In the genomic region with DNA sequence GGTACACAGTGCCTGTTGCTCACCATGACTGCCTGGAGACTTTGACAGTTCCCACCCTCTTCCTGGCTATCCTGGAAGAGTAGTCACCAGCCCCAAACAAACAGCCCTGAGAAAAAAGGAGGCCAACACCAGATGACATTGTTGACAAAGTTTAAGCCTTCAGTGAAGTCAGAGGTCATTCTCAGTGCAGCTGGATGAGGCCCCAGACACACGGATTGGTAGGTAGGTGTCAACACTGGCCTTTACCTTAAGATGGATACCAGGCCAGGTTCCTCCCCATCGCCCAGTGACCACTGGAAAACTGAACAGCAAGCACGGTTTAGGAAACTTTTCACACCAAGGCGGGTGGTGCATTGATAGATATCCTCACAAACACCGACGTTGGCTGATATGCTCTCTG, we compare ENCODE assay signal across 8 mouse cellular contexts. TPM values are rescaled to one million over a fixed set of nuclear protein-coding genes. Genes with fewer than 3 reads are reported as not detected.
DNase-seq lines count a peak whose midpoint lies in the region; ATAC-seq lines count a peak whose summit lies in the region.

No protein-coding gene starts in this region.

- ATAC-seq in kidney, embryonic 15.5 days (replicated peaks; ENCODE audit: low FRiP score), result no peak; the same call in 1 of the 2 replicates
- no peak for ATAC-seq in hindbrain, embryonic 15.5 days (ENCODE audit: low FRiP score, low read depth)
- ATAC-seq in midbrain, embryonic 15.5 days (replicated peaks), result no peak

- H3K36me3 ChIP-seq in kidney, embryonic 15.5 days, result no peaks in the 10 kb centered on the region
- H3K36me3 ChIP-seq in embryonic facial prominence, embryonic 10.5 days (replicated peaks), result no peaks in the 10 kb centered on the region
- no peaks in the 10 kb centered on the region for H3K36me3 ChIP-seq in hindbrain, embryonic 15.5 days
- H3K36me3 ChIP-seq in midbrain, embryonic 15.5 days (replicated peaks), result no peaks in the 10 kb centered on the region

- 31% methylated on average over 6 of the region's 6 CpGs for WGBS in kidney, embryonic 15.5 days
- WGBS in embryonic facial prominence, embryonic 10.5 days, result 33% methylated on average over 6 of the region's 6 CpGs
- WGBS in hindbrain, embryonic 15.5 days, result 36% methylated on average over 6 of the region's 6 CpGs
- WGBS in midbrain, embryonic 15.5 days, result 33% methylated on average over 6 of the region's 6 CpGs

- peak overlapping the region; percentile 87 for H3K27ac ChIP-seq in kidney, embryonic 15.5 days
- peak overlapping the region; percentile 89 for H3K27ac ChIP-seq in embryonic facial prominence, embryonic 10.5 days (replicated peaks)
- peak overlapping the region; percentile 76 for H3K27ac ChIP-seq in hindbrain, embryonic 15.5 days (replicated peaks)
- H3K27ac ChIP-seq in midbrain, embryonic 15.5 days, result peak overlapping the region; percentile 75

- no peak for DNase-seq in kidney, postnatal 4 days
- no peak for DNase-seq in embryonic facial prominence, embryonic 10.5 days (ENCODE audit: low spot score)
- no peak for DNase-seq in gastrocnemius, postnatal 4 days (ENCODE audit: low spot score in 2 of 2)
- no peak for DNase-seq in cerebellum, adult 11 months
- DNase-seq in Muller cell, postnatal 12 days (ENCODE audit: inconsistent ontology term), result no peak

- H3K4me2 ChIP-seq in kidney, embryonic 15.5 days, result peak overlapping the region; percentile 71
- H3K4me2 ChIP-seq in hindbrain, embryonic 15.5 days, result peak overlapping the region; percentile 89
- peak overlapping the region; percentile 71 for H3K4me2 ChIP-seq in midbrain, embryonic 15.5 days

- H3K9ac ChIP-seq in kidney, embryonic 15.5 days, result 0 out of 2 replicates have a peak overlapping the region, but pooled peaks have one; percentile 44
- peak overlapping the region; percentile 54; the same call in 1 of the 2 replicates for H3K9ac ChIP-seq in hindbrain, embryonic 15.5 days
- peak overlapping the region; percentile 45; the same call in 1 of the 2 replicates for H3K9ac ChIP-seq in midbrain, embryonic 15.5 days

- H3K27me3 ChIP-seq in kidney, embryonic 15.5 days, result no peaks in the 10 kb centered on the region
- peaks cover 18% of the 10 kb centered on the region; the same call in 1 of the 2 replicates for H3K27me3 ChIP-seq in embryonic facial prominence, embryonic 10.5 days (replicated peaks; ENCODE audit: low read depth, poor library complexity, severe bottlenecking)
- no peaks in the 10 kb centered on the region for H3K27me3 ChIP-seq in hindbrain, embryonic 15.5 days
- no peaks in the 10 kb centered on the region for H3K27me3 ChIP-seq in midbrain, embryonic 15.5 days (replicated peaks)

- H3K4me3 ChIP-seq in kidney, embryonic 15.5 days (replicated peaks), result peak overlapping the region; percentile 47
- peak overlapping the region; percentile 63 for H3K4me3 ChIP-seq in embryonic facial prominence, embryonic 10.5 days
- H3K4me3 ChIP-seq in hindbrain, embryonic 15.5 days, result peak overlapping the region; percentile 49
- H3K4me3 ChIP-seq in midbrain, embryonic 15.5 days, result peak overlapping the region; percentile 43

- H3K9me3 ChIP-seq in kidney, embryonic 15.5 days (replicated peaks), result no peaks in the 10 kb centered on the region
- H3K9me3 ChIP-seq in embryonic facial prominence, embryonic 10.5 days, result no peaks in the 10 kb centered on the region
- H3K9me3 ChIP-seq in hindbrain, embryonic 15.5 days, result no peaks in the 10 kb centered on the region
- no peaks in the 10 kb centered on the region for H3K9me3 ChIP-seq in midbrain, embryonic 15.5 days

- H3K4me1 ChIP-seq in kidney, embryonic 15.5 days, result peaks cover 47% of the 10 kb centered on the region
- H3K4me1 ChIP-seq in embryonic facial prominence, embryonic 10.5 days, result peaks cover 23% of the 10 kb centered on the region
- H3K4me1 ChIP-seq in hindbrain, embryonic 15.5 days (replicated peaks), result peaks cover 38% of the 10 kb centered on the region
- peaks cover 23% of the 10 kb centered on the region for H3K4me1 ChIP-seq in midbrain, embryonic 15.5 days

RNA-seq across cellular contexts. Expression of gene Btg2, which starts 13.4 kb away (rescaled TPM):
- polyA plus RNA-seq in kidney, embryonic 15.5 days (2015; fragmentation: Nextera tagmentation; extraction: Ambion mirVana), result 31.1 and 32.2 TPM in 2 replicates
- 32.5 and 40.4 TPM in 2 replicates for polyA plus RNA-seq in embryonic facial prominence, embryonic 10.5 days (2016; fragmentation: Nextera tagmentation; extraction: Ambion mirVana)
- polyA plus RNA-seq in hindbrain, embryonic 15.5 days (2015; fragmentation: Nextera tagmentation; extraction: Ambion mirVana), result 30.4 and 49.0 TPM in 2 replicates
- polyA plus RNA-seq in midbrain, embryonic 15.5 days (2015; fragmentation: Nextera tagmentation; extraction: Ambion mirVana), result 37.2 and 42.2 TPM in 2 replicates
- 10 to 100 TPM; 22.4 to 26.7 TPM for total RNA-seq in gastrocnemius, postnatal 4 days (2021)

RNA-seq across cellular contexts. Expression of gene Chit1, which starts 18.7 kb away (rescaled TPM):
- 0.30 and 0.31 TPM in 2 replicates for polyA plus RNA-seq in kidney, embryonic 15.5 days (2015; fragmentation: Nextera tagmentation; extraction: Ambion mirVana)
- polyA plus RNA-seq in embryonic facial prominence, embryonic 10.5 days (2016; fragmentation: Nextera tagmentation; extraction: Ambion mirVana), result 0.09 TPM in 1 of 2 replicates, not detected in the other
- 0.37 and 0.38 TPM in 2 replicates for polyA plus RNA-seq in hindbrain, embryonic 15.5 days (2015; fragmentation: Nextera tagmentation; extraction: Ambion mirVana)
- 0.09 and 0.10 TPM in 2 replicates for polyA plus RNA-seq in midbrain, embryonic 15.5 days (2015; fragmentation: Nextera tagmentation; extraction: Ambion mirVana)
- under 1 TPM; 0.16 to 0.27 TPM for total RNA-seq in gastrocnemius, postnatal 4 days (2021)

RNA-seq across cellular contexts. Expression of gene Fmod, which starts 55.3 kb away (rescaled TPM):
- polyA plus RNA-seq in kidney, embryonic 15.5 days (2015; fragmentation: Nextera tagmentation; extraction: Ambion mirVana), result 11.6 and 12.4 TPM in 2 replicates
- polyA plus RNA-seq in embryonic facial prominence, embryonic 10.5 days (2016; fragmentation: Nextera tagmentation; extraction: Ambion mirVana), result 2.0 and 2.2 TPM in 2 replicates
- polyA plus RNA-seq in hindbrain, embryonic 15.5 days (2015; fragmentation: Nextera tagmentation; extraction: Ambion mirVana), result 10.2 and 11.0 TPM in 2 replicates
- polyA plus RNA-seq in midbrain, embryonic 15.5 days (2015; fragmentation: Nextera tagmentation; extraction: Ambion mirVana), result 15.2 and 21.1 TPM in 2 replicates
- 100 to 1,000 TPM; 108 to 184 TPM for total RNA-seq in gastrocnemius, postnatal 4 days (2021)
